Mouse (Mus musculus) lung, postnatal 0 days (tissue): ENCODE results near the gene Zfp768.

ENCODE experiments used
- CTCF ChIP-seq: IDR thresholded peaks from 2 replicates; pipeline ENCODE4 v1.5.1; 2016; ENCODE audit warnings: antibody characterized with exemption, mild to moderate bottlenecking
- EP300 ChIP-seq: IDR thresholded peaks from 2 replicates; pipeline ENCODE4 v1.6.1; 2016; ENCODE audit warnings: antibody characterized with exemption, mild to moderate bottlenecking, control low read depth

- TF ChIP-seq CTCF, result no peak
- no peak for TF ChIP-seq EP300
Observed at GRCm38 (mm10) chr7:127378310-127378921, 33.0 kb upstream of the Zfp768 start.
